Mouse (Mus musculus): Measurements from ENCODE around the gene Klhl20.

DNA sequence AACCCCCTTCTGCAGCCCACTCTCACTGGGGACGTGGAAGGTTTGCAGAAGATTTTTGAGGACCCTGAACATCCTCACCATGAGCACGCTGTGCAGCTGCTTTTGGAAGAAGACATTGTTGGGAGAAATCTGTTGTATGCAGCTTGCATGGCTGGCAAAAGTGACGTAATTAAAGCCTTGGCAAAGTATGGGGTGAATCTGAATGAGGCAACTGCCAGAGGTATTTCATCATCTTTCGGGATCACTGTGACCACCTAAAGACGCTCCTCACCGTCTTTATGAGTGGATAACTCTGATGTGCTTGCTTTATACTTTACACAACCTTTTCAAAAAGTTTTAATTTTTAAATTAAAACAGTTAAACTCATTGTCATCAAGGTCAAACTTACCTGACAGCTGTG lies 19.8 kb upstream of the Klhl20 start:
- TF ChIP-seq CTCF (IDR thresholded peaks at IDR 0.05) (no peak), EP300 (IDR thresholded peaks at IDR 0.05) (no peak)

All from lung, postnatal 0 days (tissue).